Mouse (Mus musculus) neutrophil, adult 5-6 weeks (primary cell): ENCODE measurements around the gene Spag9. TPM values are rescaled to one million over a fixed set of nuclear protein-coding genes. Genes with fewer than 3 reads are reported as not detected.

Experiments used
- ATAC-seq: fragments of 151-379, 151-347 bp; 2 replicates; pipeline ENCODE4 v1.8.0; 2017; ENCODE audit warnings: mild to moderate bottlenecking, moderate TSS enrichment; ENCODE audit not compliant: insufficient number of reproducible peaks, poor library complexity, low FRiP score, severe bottlenecking; ENCODE audit errors: extremely low read depth
- total RNA-seq: library from RNA; stranded (forward); fragments of 200-1000 nt; gene quantifications from 2 replicates; pipeline ENCODE4 v1.2.3, GENCODE M21; 2017

Gene Spag9
- total RNA-seq, 1 experiment from 2014 or later, result 187 TPM

- no peak for ATAC-seq
Observed at GRCm38 (mm10) chr11:94122341-94123030, 126.6 kb downstream of the Spag9 start.

- no peak for ATAC-seq
Observed at GRCm38 (mm10) chr11:94126701-94127100, 130.8 kb downstream of the Spag9 start.

GRCm38 (mm10) chr11:94127966-94128365 is 132.1 kb downstream of the Spag9 start:
- peak; percentile 70 for ATAC-seq

- ATAC-seq, result no peak
Observed at GRCm38 (mm10) chr11:94128506-94128905, 132.6 kb downstream of the Spag9 start.

GRCm38 (mm10) chr11:94129261-94130059 is 133.6 kb downstream of the Spag9 start:
- peak; percentile 53; the same call in 1 of the 2 replicates for ATAC-seq

- ATAC-seq, result no peak
Observed at GRCm38 (mm10) chr11:94130118-94131095, 134.5 kb downstream of the Spag9 start.

GRCm38 (mm10) chr11:94133344-94133955 is 137.6 kb downstream of the Spag9 start:
- peak; percentile 63 for ATAC-seq

GRCm38 (mm10) chr11:94134076-94134838 is 138.4 kb downstream of the Spag9 start:
- no peak for ATAC-seq

- ATAC-seq, result no peak
Observed at GRCm38 (mm10) chr11:94135581-94136001, 139.7 kb downstream of the Spag9 start.

- ATAC-seq, result no peak
Observed at GRCm38 (mm10) chr11:94136656-94137055, 140.8 kb downstream of the Spag9 start.

GRCm38 (mm10) chr11:94137326-94138061 is 141.6 kb downstream of the Spag9 start:
- no peak for ATAC-seq

- no peak for ATAC-seq
Observed at GRCm38 (mm10) chr11:94138411-94139231, 142.7 kb downstream of the Spag9 start.

- ATAC-seq, result no peak
Observed at GRCm38 (mm10) chr11:94139232-94139620, 143.3 kb downstream of the Spag9 start.

- ATAC-seq, result no peak
Observed at GRCm38 (mm10) chr11:94140540-94140939, 144.6 kb downstream of the Spag9 start.

GRCm38 (mm10) chr11:94141564-94141963 is 145.7 kb downstream of the Spag9 start:
- no peak for ATAC-seq

GRCm38 (mm10) chr11:94143336-94143735 is 147.4 kb downstream of the Spag9 start:
- no peak for ATAC-seq
